Mouse (Mus musculus) liver, adult 2 months (tissue): Measurements from ENCODE around the gene Pofut2. TPM values are rescaled to one million over a fixed set of nuclear protein-coding genes. Genes with fewer than 3 reads are reported as not detected.

Experiments used
- DNase-seq: peaks from one replicate; pipeline ENCODE4 v3.0.0-alpha.2; 2011; ENCODE audit warnings: low read depth, low spot score; ENCODE audit errors: extremely low read depth
- H3K27ac ChIP-seq: fragments of 200-500 bp; replicated peaks from 2 replicates; pipeline ENCODE4 v1.5.1; 2012; ENCODE audit warnings: low read depth, mild to moderate bottlenecking, control low read depth, inconsistent platforms, low read length; ENCODE audit not compliant: insufficient read depth
- H3K27me3 ChIP-seq: fragments of 200-500 bp; 2 replicates; pipeline ENCODE4 v1.6.1; 2012; ENCODE audit warnings: mild to moderate bottlenecking, moderate library complexity, low read length, inconsistent platforms; ENCODE audit not compliant: control insufficient read depth, insufficient read depth
- H3K36me3 ChIP-seq: fragments of 200-500 bp; 2 replicates; pipeline ENCODE4 v1.6.1; 2012; ENCODE audit warnings: low read length, inconsistent platforms; ENCODE audit not compliant: control insufficient read depth, insufficient read depth
- H3K4me1 ChIP-seq: fragments of 200-500 bp; 2 replicates; pipeline ENCODE4 v1.6.1; 2011; ENCODE audit warnings: low read length; ENCODE audit not compliant: control insufficient read depth, insufficient read depth
- H3K4me3 ChIP-seq: fragments of 200-500 bp; 2 replicates; pipeline ENCODE4 v1.5.1; 2011; ENCODE audit warnings: low read depth, mild to moderate bottlenecking, control low read depth, low read length, moderate library complexity; ENCODE audit not compliant: insufficient read depth
- H3K79me2 ChIP-seq: fragments of 200-500 bp; 2 replicates; pipeline ENCODE4 v1.6.1; 2012; ENCODE audit warnings: inconsistent platforms, mild to moderate bottlenecking, low read length, moderate library complexity; ENCODE audit not compliant: control insufficient read depth, insufficient read depth
- H3K9ac ChIP-seq: fragments of 200-500 bp; 2 replicates; pipeline ENCODE4 v1.6.1; 2012; ENCODE audit warnings: low read depth, mild to moderate bottlenecking, control low read depth, inconsistent platforms, low read length
- CTCF ChIP-seq: fragments of 200-500 bp; IDR thresholded peaks from 2 replicates; pipeline ENCODE4 v1.5.1; 2011; ENCODE audit warnings: low read depth, low read length, control low read depth
- POLR2A ChIP-seq: fragments of 200-500 bp; IDR thresholded peaks from 2 replicates; pipeline ENCODE4 v1.6.1; 2011; ENCODE audit warnings: low read length, control low read depth; ENCODE audit not compliant: insufficient read depth; ENCODE audit errors: extremely low read depth
- WGBS: fragments of 180-500 bp; shearing (Covaris S2); methylation state at CpG from one replicate; pipeline ENCODE4 v1.1.7; 2018; 5-methylcytosine and 5-hydroxymethylcytosine counted together
- polyA plus RNA-seq: library from polyadenylated mRNA; depleted of rRNA; stranded (reverse); fragments of >200 nt; gene quantifications from 2 replicates; pipeline ENCODE4 v1.2.3, GENCODE M21; 2012
- total RNA-seq: library from RNA; depleted of rRNA; stranded (reverse); fragments of >200 nt; gene quantifications from 2 replicates; pipeline ENCODE4 v1.2.3, GENCODE M21; 2014

The Pofut2 gene
- total and polyA plus RNA-seq, 2 experiments: 6.9 to 23.0 TPM

DNA sequence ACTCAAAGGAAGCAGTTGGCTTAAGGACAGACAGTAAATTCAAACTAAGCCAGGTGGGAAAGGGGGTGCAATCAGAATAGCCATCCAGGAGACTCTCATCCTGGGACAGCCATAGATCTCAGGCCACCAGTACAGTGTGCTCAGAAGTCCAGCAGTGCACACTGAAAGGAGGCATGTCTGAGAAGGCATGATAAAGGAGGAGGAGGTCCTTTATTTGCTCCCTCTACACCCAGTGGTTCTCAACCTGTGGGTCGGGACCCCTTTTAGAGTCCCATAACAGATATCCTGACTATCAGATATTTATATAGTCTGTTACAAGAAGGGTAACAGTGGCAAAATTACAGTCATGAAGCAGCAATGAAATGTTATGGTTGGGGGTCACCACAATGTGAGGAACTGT is 25.8 kb upstream of the Pofut2 start:
- H3K27ac ChIP-seq: no peak overlapping the region
- no peaks in the 10 kb centered on the region for H3K4me1 ChIP-seq
- no peak overlapping the region for H3K4me3 ChIP-seq
- H3K27me3 ChIP-seq: no peaks in the 10 kb centered on the region
- no peak overlapping the region for H3K9ac ChIP-seq
- TF ChIP-seq POLR2A (no peak), CTCF (no peak)
- WGBS: 82% methylated on average over 1 of the region's 1 CpGs
- DNase-seq: no peak
- no peaks in the 10 kb centered on the region for H3K79me2 ChIP-seq
- no peaks in the 10 kb centered on the region for H3K36me3 ChIP-seq

DNA sequence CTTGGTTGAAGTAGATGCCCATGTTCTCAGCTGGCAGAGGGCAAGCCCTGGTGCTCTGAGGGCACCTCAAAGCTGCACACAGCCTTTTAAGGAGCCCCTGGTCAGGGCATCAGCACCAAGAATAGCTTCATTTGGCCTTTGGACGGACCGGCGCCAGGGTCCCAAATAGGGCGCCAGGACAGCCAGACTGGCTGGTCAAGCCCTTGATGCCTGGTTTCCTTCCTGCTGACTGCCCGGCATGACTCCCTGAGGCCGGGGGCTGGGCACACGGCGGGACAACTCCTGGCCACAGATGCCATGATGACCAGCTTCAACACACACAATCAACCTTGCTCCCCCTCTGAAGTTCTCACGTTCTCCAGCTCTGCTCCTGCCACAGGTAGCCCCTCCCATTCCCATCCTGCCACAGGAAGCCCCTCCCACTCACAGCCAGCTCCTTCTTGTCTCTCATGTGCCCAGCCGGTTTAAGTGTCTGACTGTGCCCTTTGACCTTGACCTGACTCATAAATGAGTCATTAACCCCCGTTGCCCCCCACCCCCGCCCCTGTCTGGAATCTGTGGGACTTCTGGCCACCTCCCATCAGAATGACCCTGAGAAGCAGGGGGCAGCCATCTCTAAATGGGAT is 23.9 kb upstream of the Pofut2 start:
- Histone ChIP-seq H3K4me3 (no peak overlapping the region), H3K27me3 (no peaks in the 10 kb centered on the region), H3K9ac (no peak overlapping the region), H3K36me3 (no peaks in the 10 kb centered on the region), H3K4me1 (no peaks in the 10 kb centered on the region), H3K79me2 (no peaks in the 10 kb centered on the region), H3K27ac (no peak overlapping the region)
- TF ChIP-seq POLR2A (no peak), CTCF (no peak)
- DNase-seq: no peak
- 59% methylated on average over 12 of the region's 12 CpGs for WGBS

DNA sequence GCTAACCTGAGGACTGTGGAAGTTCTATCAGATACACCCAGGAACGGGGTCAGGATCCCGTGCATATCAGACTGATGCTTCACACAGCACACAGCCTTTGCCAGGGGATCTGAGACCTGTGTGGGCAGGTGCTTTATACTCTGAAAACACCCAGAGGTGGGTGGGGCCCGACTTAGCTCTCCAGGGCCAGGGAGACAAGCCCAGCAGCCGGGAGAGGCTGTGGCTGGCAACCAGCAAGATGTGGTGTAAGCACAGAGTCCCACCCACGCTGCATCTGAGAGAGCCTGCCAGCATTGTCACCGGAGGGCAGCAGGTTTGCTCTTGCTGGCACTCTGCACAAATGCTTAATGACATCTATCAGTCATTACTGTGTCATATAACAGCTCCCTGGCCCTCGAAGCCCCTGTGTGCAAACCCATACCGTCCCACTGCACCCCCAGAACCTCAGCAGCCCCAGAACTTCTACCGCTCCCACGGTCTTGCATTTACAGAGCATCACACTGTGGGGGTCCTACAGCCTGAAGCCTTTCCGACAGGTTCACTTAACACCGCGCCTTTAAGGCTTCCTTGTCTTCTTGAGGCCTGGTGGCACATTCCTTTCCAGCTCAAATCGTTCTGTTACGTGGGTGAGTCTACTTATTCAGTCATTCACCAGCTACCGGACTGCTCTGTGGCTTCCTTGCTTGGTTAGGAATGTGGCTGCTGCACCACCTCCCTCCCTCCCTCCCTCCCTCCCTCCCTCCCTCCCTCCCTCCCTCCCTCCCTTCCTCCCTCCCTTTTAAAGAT is 21.0 kb upstream of the Pofut2 start:
- H3K9ac ChIP-seq: no peak overlapping the region
- TF ChIP-seq POLR2A (no peak), CTCF (no peak)
- no peaks in the 10 kb centered on the region for H3K79me2 ChIP-seq
- no peak overlapping the region for H3K4me3 ChIP-seq
- no peaks in the 10 kb centered on the region for H3K36me3 ChIP-seq
- no peak overlapping the region for H3K27ac ChIP-seq
- no peak for DNase-seq
- 85% methylated on average over 16 of the region's 16 CpGs for WGBS
- no peaks in the 10 kb centered on the region for H3K27me3 ChIP-seq
- H3K4me1 ChIP-seq: peaks cover 4% of the 10 kb centered on the region; the same call in 1 of the 2 replicates

DNA sequence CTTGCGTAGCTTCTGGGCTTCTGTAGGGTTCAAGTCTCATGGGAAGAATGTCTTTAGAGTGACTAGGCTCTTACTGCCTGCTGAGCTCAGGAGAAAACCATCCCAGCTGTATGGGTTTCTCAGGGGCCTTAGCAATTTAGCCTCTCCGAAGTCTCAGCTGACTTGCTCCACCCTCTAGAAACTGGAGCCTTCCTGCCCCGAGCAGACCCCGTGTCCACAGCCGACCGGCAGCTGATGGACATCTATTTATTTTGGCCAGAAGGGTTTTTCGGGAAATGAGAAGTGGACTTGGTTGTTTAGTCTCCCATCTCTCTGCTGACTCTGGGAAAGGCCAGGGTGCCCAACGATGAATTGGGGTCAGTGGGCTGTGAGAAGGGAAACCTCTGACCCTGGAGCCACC is 18.3 kb upstream of the Pofut2 start:
- H3K4me1 ChIP-seq: peaks cover 5% of the 10 kb centered on the region; the same call in 1 of the 2 replicates
- no peaks in the 10 kb centered on the region for H3K36me3 ChIP-seq
- H3K27ac ChIP-seq: no peak overlapping the region
- WGBS: 93% methylated on average over 8 of the region's 8 CpGs
- no peaks in the 10 kb centered on the region for H3K27me3 ChIP-seq
- H3K9ac ChIP-seq: no peak overlapping the region
- H3K4me3 ChIP-seq: no peak overlapping the region
- H3K79me2 ChIP-seq: no peaks in the 10 kb centered on the region
- DNase-seq: no peak
- TF ChIP-seq CTCF: no peak
- no peak for TF ChIP-seq POLR2A

DNA sequence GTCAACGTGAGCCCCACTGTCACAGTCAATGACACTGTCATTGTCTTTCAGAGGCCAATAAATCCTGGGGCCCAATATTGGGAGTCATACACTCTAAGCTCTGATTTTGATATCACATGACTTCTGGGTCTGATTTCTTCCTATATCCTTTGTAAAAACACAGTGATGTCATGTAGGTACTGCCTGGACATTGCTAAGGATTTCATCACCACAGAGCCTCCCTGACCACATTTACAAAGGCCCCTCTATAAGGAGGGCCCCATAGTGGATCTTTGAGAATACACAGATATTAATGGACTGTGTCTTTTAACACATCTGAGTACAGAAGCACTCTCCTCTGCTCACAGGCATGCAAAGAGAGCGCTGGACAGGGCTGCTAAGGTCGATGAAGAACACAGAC is 16.6 kb upstream of the Pofut2 start:
- 59% methylated on average over 3 of the region's 3 CpGs for WGBS
- Histone ChIP-seq H3K36me3 (no peaks in the 10 kb centered on the region), H3K4me1 (peaks cover 5% of the 10 kb centered on the region; the same call in 1 of the 2 replicates), H3K4me3 (no peak overlapping the region), H3K27me3 (no peaks in the 10 kb centered on the region), H3K79me2 (no peaks in the 10 kb centered on the region), H3K27ac (no peak overlapping the region), H3K9ac (no peak overlapping the region)
- TF ChIP-seq CTCF (no peak), POLR2A (no peak)
- DNase-seq: no peak

DNA sequence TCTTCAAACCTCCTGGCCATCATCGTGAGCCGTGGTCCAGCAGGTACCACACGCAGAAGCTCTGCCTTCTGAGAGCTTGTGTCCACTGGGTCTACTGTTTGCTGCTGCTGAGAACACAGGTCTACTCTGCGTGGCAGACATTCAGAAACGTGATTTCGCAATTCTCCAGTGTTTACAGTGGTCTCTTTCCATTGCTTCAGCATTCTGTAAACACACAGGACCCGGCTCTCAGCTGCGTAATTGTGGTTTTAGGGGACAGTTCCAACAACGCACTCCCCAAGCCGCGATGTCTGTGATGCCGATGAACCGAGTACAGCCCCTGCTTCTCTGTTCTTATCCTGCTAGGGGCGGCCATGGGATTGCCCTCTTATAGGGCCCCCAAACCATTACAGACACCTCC is 16.1 kb upstream of the Pofut2 start:
- H3K27me3 ChIP-seq: no peaks in the 10 kb centered on the region
- no peaks in the 10 kb centered on the region for H3K79me2 ChIP-seq
- 14% methylated on average over 14 of the region's 14 CpGs for WGBS
- TF ChIP-seq CTCF (no peak), POLR2A (no peak)
- DNase-seq: peak; percentile 62
- peaks cover 5% of the 10 kb centered on the region; the same call in 1 of the 2 replicates for H3K4me1 ChIP-seq
- no peak overlapping the region for H3K27ac ChIP-seq
- H3K9ac ChIP-seq: no peak overlapping the region
- no peak overlapping the region for H3K4me3 ChIP-seq
- no peaks in the 10 kb centered on the region for H3K36me3 ChIP-seq
